Mouse (Mus musculus): ENCODE measurements at regions not wholly inside any gene's neighbourhood (a gene's known extent, or its start where the extent isn't known, plus 50 kb on each side); places are given as distances from the start of the nearest gene placed in this dataset.

GRCm38 (mm10) chr13:28425116-28425515 is 167.8 kb downstream of the Gm11361 start:
- DNase-seq = no peak

- DNase-seq = no peak
Measured at GRCm38 (mm10) chr13:28424446-28425059, 167.2 kb downstream of the Gm11361 start.

- no peak for DNase-seq
Measured at GRCm38 (mm10) chr13:28421309-28421708, 164.0 kb downstream of the Gm11361 start.

- DNase-seq = no peak
Measured at GRCm38 (mm10) chr13:28420636-28421035, 163.3 kb downstream of the Gm11361 start.

GRCm38 (mm10) chr13:28419950-28420381 is 162.6 kb downstream of the Gm11361 start:
- DNase-seq = peak; percentile 43

- DNase-seq = no peak
Measured at GRCm38 (mm10) chr13:28418936-28419681, 161.8 kb downstream of the Gm11361 start.

GRCm38 (mm10) chr13:28417929-28418881 is 160.9 kb downstream of the Gm11361 start:
- DNase-seq = peak; percentile 38

- DNase-seq = peak; percentile 35
Measured at GRCm38 (mm10) chr13:28417431-28417928, 160.2 kb downstream of the Gm11361 start.

GRCm38 (mm10) chr13:28416887-28417286 is 159.6 kb downstream of the Gm11361 start:
- no peak for DNase-seq

- no peak for DNase-seq
Measured at GRCm38 (mm10) chr13:28416231-28416630, 158.9 kb downstream of the Gm11361 start.

GRCm38 (mm10) chr13:28415769-28416168 is 158.4 kb downstream of the Gm11361 start:
- DNase-seq = no peak

GRCm38 (mm10) chr13:28410324-28410723 is 153.0 kb downstream of the Gm11361 start:
- no peak for DNase-seq

GRCm38 (mm10) chr13:28409609-28409902 is 152.2 kb downstream of the Gm11361 start:
- DNase-seq = no peak

GRCm38 (mm10) chr13:28408868-28409608 is 151.7 kb downstream of the Gm11361 start:
- DNase-seq = no peak

- DNase-seq = no peak
Measured at GRCm38 (mm10) chr13:28400459-28400858, 143.1 kb downstream of the Gm11361 start.
